9 mouse cellular contexts compared by ENCODE assay signal in the genomic region with DNA sequence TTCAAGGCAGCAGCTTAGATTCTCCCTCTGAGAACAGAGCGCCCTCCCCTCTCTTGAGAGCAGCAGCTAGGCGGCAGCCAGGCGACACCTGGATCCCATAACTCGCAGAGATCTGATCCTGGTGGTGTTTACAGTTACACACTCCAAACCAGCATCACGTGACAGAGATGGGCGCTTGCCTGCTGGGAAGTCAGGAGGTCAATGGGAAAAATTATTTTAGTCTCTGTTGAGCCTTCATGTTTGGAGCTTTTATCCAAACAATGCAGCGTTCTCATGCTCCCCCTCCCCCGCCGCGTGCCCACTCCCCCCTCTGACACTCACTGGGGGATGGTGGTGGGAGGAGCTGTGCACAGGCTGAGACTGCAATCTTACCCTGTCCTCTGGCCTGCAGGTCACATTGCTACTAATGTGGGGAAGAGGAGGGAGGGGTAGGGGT. TPM values are rescaled to one million over a fixed set of nuclear protein-coding genes. Genes with fewer than 3 reads are reported as not detected.
DNase-seq lines count a peak whose midpoint lies in the region; ATAC-seq lines count a peak whose summit lies in the region.
"Had no signal": no experiment of that assay in that cellular context is flagged by ENCODE, and none has a peak within 500 bp of the region (broad histone marks: within the 10 kb centered on the region; RNA-seq: fewer than 3 reads in every experiment).

No protein-coding gene starts in this region.

- no peaks in the 10 kb centered on the region for H3K36me3 ChIP-seq in forebrain, embryonic 16.5 days (ENCODE audit: control insufficient read depth, insufficient read depth)
- no peaks in the 10 kb centered on the region for H3K36me3 ChIP-seq in liver, embryonic 12.5 days
- no peaks in the 10 kb centered on the region for H3K36me3 ChIP-seq in neural tube, embryonic 13.5 days

- H3K4me3 ChIP-seq in forebrain, embryonic 16.5 days (replicated peaks; ENCODE audit: low read length) = no peak overlapping the region
- no peak overlapping the region for H3K4me3 ChIP-seq in liver, embryonic 12.5 days
- H3K4me3 ChIP-seq in neural tube, embryonic 13.5 days = peak overlapping the region; percentile 9; the same call in 1 of the 2 replicates

- 5% methylated on average over 10 of the region's 10 CpGs for WGBS in forebrain, embryonic 16.5 days
- 8% methylated on average over 10 of the region's 10 CpGs for WGBS in liver, embryonic 12.5 days (ENCODE audit: insufficient replicate concordance)
- WGBS in neural tube, embryonic 13.5 days = 7% methylated on average over 10 of the region's 10 CpGs

- peak; percentile 69 for DNase-seq in testis, postnatal 10 days (ENCODE audit: low spot score)
- no peak for DNase-seq in testis, postnatal 14 days (ENCODE audit: low spot score)
- DNase-seq in hindlimb bud, embryonic 11.5 days (ENCODE audit: extremely low spot score, low read depth, low spot score) = peak; percentile 60
- DNase-seq in left cerebral cortex, adult 8-10 months (ENCODE audit: low spot score in 2 of 2) = no peak
- no peak for DNase-seq in cerebellum, adult 11-12 months

- H3K9ac ChIP-seq in forebrain, embryonic 16.5 days (replicated peaks; ENCODE audit: low read depth, low read length) = no peak overlapping the region
- H3K9ac ChIP-seq in liver, embryonic 12.5 days = no peak overlapping the region
- H3K9ac ChIP-seq in neural tube, embryonic 13.5 days = no peak overlapping the region

- ATAC-seq in forebrain, embryonic 16.5 days = peak; percentile 63
- ATAC-seq in liver, embryonic 12.5 days = no peak
- ATAC-seq in neural tube, embryonic 13.5 days (ENCODE audit: low read depth) = peak; percentile 62

- no peaks in the 10 kb centered on the region for H3K27me3 ChIP-seq in forebrain, embryonic 16.5 days (replicated peaks; ENCODE audit: control insufficient read depth, insufficient read depth, low read length)
- H3K27me3 ChIP-seq in liver, embryonic 12.5 days (replicated peaks) = no peaks in the 10 kb centered on the region
- H3K27me3 ChIP-seq in neural tube, embryonic 13.5 days = no peaks in the 10 kb centered on the region

- H3K27ac ChIP-seq in forebrain, embryonic 16.5 days (ENCODE audit: low read length) = no peak overlapping the region
- no peak overlapping the region for H3K27ac ChIP-seq in liver, embryonic 12.5 days
- H3K27ac ChIP-seq in neural tube, embryonic 13.5 days (replicated peaks) = peak overlapping the region; percentile 61

- peaks cover 11% of the 10 kb centered on the region for H3K4me1 ChIP-seq in forebrain, embryonic 16.5 days (replicated peaks; ENCODE audit: control insufficient read depth, insufficient read depth, low read length)
- no peaks in the 10 kb centered on the region for H3K4me1 ChIP-seq in liver, embryonic 12.5 days
- H3K4me1 ChIP-seq in neural tube, embryonic 13.5 days (replicated peaks) = peaks cover 56% of the 10 kb centered on the region

- peak overlapping the region; percentile 25 for H3K4me2 ChIP-seq in forebrain, embryonic 16.5 days (ENCODE audit: low read length)
- peak overlapping the region; percentile 12; the same call in 1 of the 2 replicates for H3K4me2 ChIP-seq in liver, embryonic 12.5 days
- peak overlapping the region; percentile 43 for H3K4me2 ChIP-seq in neural tube, embryonic 13.5 days

- no peaks in the 10 kb centered on the region for H3K9me3 ChIP-seq in forebrain, embryonic 16.5 days (ENCODE audit: control insufficient read depth, low read length)
- no peaks in the 10 kb centered on the region for H3K9me3 ChIP-seq in liver, embryonic 12.5 days (replicated peaks)
- H3K9me3 ChIP-seq in neural tube, embryonic 13.5 days = no peaks in the 10 kb centered on the region

RNA-seq across cellular contexts. Expression of a gene that starts 10.8 kb away (rescaled TPM):
- polyA plus RNA-seq in forebrain, embryonic 16.5 days (2015; fragmentation: Nextera tagmentation; extraction: Ambion mirVana) = 8.9 and 9.9 TPM in 2 replicates
- polyA plus RNA-seq in liver, embryonic 12.5 days (2016; fragmentation: Nextera tagmentation; extraction: Ambion mirVana) = 1.2 and 1.3 TPM in 2 replicates
- 17.7 and 18.7 TPM in 2 replicates for polyA plus RNA-seq in neural tube, embryonic 13.5 days (2015; fragmentation: Nextera tagmentation; extraction: Ambion mirVana)
- total RNA-seq in left cerebral cortex, adult 8-10 months (2022) = 10 to 100 TPM in 1 of 4 experiments, 1 to 10 TPM in 3; 6.8 to 10.2 (median 8.2) TPM
- total RNA-seq: hematopoietic stem cell, adult 5-6 weeks had no signal

Comparison
In these comparisons a context has a peak if more than half of its experiments do, and no peak if none do; other contexts are left out.
1. DNase-seq: peak in testis, postnatal 10 days (single experiment) and hindlimb bud, embryonic 11.5 days (single experiment); none in testis, postnatal 14 days (single experiment), left cerebral cortex, adult 8-10 months (0 of 2) and cerebellum, adult 11-12 months (single experiment).
2. Peak in every context shown above with its lines, with median percentiles within 50 percentile points of each other: H3K4me2 ChIP-seq.